Mouse (Mus musculus) mammary gland, adult 2 months (tissue): ENCODE measurements around the gene Mcoln2. TPM values are rescaled to one million over a fixed set of nuclear protein-coding genes. Genes with fewer than 3 reads are reported as not detected.

Source experiments
- polyA plus RNA-seq: library from polyadenylated mRNA; depleted of rRNA; stranded (reverse); fragments of >200 nt; gene quantifications from 2 replicates; pipeline ENCODE4 v1.2.3, GENCODE M21; 2012; ENCODE audit warnings: low replicate concordance; rRNA removed

Mcoln2 gene
- polyA plus RNA-seq = 2.9 and 6.3 TPM in 2 replicates

DNA sequence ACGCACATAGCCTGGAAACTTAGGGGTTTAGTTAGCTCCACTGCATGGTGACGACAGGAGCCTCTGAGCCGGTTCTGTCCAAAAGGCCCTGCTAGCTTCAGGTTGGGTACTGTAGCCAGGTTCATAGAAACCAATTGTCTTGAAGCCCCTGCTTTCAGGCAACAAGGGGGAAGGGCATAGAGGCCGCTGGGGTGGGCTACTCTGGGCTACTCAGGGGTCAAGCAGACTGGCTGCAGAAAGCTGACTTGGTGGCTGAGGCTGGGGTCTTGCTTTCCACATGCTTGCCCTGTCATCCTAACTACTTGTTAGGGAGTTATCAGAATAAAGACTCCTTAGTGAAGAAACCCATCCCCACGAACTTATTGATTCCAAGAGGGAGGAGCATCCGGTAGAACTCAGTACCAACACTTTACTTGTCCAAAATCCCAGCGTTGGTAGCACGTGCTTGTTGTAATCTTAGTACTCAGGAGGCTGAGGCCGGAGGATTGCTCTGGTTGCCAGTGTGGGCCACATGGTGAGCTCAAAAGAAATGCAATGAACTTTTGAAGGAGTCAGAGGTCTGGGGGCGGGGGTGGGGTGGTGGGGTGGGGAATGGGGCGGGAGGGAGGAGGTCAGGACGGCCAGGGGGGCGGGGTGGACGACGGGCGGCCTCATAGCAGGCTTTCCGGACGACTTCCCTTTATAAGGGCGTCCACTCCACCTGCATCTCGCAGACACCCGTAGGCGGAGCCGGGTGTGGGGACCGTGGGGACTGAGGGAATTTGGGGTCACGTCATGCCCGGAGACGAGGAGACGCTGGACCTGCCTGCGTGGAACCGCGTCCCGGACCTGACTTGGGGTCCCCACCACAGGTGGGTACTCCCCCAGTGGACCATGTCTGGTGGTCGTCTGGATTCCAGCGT, at the start of gene Mcoln2:
Gene Mcoln2 (plus strand): TSS at position 678 of the 902 bp plus-strand sequence.

DNA sequence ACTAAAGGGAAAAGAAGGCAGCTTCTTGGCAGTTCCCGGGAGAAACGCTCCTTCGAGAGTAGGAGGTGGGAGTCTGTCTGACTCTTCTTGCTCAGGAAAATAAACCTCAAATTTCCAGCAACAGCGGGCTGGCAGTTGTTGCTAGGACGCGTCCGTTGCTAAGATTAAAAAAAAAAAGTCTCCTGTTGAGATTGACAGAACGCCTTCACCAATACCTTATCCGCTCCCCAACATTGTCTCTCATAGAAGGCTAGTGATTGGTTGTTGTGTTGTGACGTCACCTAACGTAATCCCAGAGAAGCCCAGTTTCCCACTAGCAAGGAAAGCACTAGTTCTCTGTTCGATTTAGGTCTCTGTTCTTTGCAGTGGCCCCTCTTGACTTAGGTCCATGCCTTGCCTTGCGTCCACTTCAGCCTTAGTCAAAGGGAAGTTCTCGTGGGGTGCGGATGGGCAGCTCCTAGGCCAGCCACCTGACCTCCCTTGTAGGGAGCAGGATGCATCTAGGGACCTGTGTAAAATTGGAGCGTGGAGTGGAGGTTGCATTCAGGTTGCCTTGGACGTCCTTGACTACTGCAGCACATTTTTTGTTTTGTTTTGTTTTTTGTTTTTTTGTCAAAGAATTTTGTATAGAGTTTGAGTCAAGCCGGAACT, 41.6 kb upstream of the Mcoln2 start, which contains the start of gene Wdr63:
Gene Wdr63 (minus strand): TSS at position 210 of the 651 bp plus-strand sequence.

DNA sequence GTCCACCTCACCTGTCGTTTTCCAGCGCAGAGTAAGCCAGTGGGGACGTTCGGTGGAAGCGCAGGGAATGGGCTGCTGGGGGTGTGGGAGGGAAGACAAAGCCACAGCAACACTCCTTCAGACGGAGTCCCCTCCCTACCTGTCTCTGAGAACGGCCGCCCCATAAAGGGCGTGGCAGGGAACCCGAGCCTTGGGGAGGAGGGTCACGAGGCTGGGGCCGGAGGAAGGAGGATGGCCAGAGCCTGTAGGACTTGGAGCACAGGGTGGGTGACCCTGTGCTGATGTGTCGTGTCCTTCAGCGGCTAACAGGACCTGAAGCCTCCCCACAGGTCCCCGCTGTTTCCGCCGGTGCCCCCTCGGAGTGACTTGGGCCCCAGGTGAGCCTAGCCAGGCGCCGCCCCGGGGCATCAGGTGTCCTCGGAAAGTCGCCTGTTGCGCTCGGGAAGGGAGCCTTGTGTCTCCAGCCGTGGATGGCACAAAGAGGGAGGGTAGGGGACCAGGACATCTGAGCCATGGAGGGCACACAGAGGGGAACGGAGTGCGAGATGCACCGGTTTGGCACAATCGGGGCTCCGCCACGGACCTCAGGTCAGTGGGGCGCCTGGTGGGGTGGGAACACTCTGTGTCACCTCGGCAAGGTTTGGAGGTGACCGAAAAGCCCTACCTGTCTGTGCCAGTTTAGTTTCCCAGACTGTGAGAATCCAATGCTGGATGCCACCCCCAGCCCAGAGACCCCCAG, 32.2 kb upstream of the Mcoln2 start, which contains the start of gene Mcoln3:
Gene Mcoln3 (plus strand): TSS at position 193 of the 739 bp plus-strand sequence.

DNA sequence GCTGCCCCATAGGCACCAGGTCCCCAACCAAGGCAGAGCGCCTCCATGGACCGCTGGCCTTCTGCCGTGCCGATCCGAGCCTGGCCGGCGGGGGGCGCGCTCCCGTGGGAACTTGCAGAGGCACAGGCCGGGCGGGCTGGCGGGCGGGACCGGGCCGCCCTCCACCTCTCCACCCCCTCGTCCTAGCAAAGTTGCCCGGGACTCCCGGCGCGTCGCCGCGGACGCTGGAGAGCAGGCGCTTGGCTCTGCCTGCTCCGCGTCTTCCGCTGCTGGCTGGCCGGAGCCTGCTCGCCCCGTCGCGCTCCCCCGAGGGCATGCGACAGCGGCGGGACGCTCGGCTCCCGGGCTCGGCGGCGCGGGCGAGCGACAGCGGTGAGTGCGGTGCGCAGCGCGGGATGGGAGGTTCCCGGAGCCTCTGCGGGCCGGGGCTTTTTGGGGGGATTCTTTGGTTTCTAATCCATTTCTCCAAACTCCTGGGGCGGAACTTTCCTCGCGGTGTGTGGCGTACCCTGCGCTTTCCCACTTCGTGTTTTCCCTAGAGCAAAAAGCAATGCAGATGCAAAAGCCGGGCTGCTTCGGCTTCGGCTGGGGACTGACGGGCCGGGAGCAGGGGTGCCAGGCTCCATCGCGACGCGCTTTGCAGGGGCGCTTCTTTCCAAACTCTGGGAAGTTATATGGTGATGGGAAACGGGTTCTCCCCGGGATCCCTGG, 71.3 kb downstream of the Mcoln2 start, which contains the start of gene Lpar3:
Gene Lpar3 (plus strand): TSS at position 188 of the 711 bp plus-strand sequence.

Other genes starting within 250 kb of the Mcoln2 start
- gene Bcl10, start 227.0 kb upstream of the Mcoln2 start, polyA plus RNA-seq = 9.3 and 12.7 TPM in 2 replicates
- 7.1 and 12.4 TPM in 2 replicates for gene 2410004B18Rik, start 211.8 kb upstream of the Mcoln2 start, polyA plus RNA-seq
- 3.0 and 4.9 TPM in 2 replicates for gene Syde2, start 162.0 kb upstream of the Mcoln2 start, polyA plus RNA-seq
- 0.13 TPM in 1 of 2 replicates, not detected in the other for gene Wdr63, start 41.7 kb upstream of the Mcoln2 start, polyA plus RNA-seq
- 1.3 and 1.5 TPM in 2 replicates for gene Mcoln3, start 32.4 kb upstream of the Mcoln2 start, polyA plus RNA-seq
- gene Lpar3, start 71.1 kb downstream of the Mcoln2 start, polyA plus RNA-seq = 0.96 and 1.5 TPM in 2 replicates